16 mouse cellular contexts compared by ENCODE assay signal in genomic region chr11:93771143-93771940, GRCm38 (mm10).
DNase-seq lines count a peak whose midpoint lies in the region; ATAC-seq lines count a peak whose summit lies in the region.
"Had no signal": no experiment of that assay in that cellular context is flagged by ENCODE, and none has a peak within 500 bp of the region (broad histone marks: within the 10 kb centered on the region; RNA-seq: fewer than 3 reads in every experiment).

No protein-coding gene starts in this region.

- no peaks in the 10 kb centered on the region for H3K4me1 ChIP-seq in liver, embryonic 12.5 days
- H3K4me1 ChIP-seq: embryonic facial prominence, embryonic 13.5 days; heart, embryonic 12.5 days; hindbrain, embryonic 10.5 days; limb, embryonic 10.5 days; liver, embryonic 13.5 days had no signal

- DNase-seq in cerebellum, adult 11 months = peak; percentile 7
- no peak for DNase-seq in cerebellum, adult 8-10 months
- DNase-seq in left cerebral cortex, postnatal 4 days = peak; percentile 44
- DNase-seq in left cerebral cortex, postnatal 36 days (ENCODE audit: low spot score in 2 of 2) = no peak
- DNase-seq in retina, postnatal 1 day = peak; percentile 58
- no peak for DNase-seq in retina, embryonic 14.5 days (ENCODE audit: low spot score)
- no peak for DNase-seq in heart, postnatal 14 days
- DNase-seq: kidney, postnatal 14 days; liver, embryonic 13.5 days; right cerebral cortex, postnatal 25 days; thymus, postnatal 36 days had no signal

- intact Hi-C loops in left cerebral cortex, postnatal 4 days (cut with DNase I) = no loop called here
- intact Hi-C loops in left cerebral cortex, postnatal 36 days (cut with DNase I) = no loop called here
- intact Hi-C loops in heart, postnatal 14 days (cut with DNase I) = no loop called here

- no peaks in the 10 kb centered on the region for H3K36me3 ChIP-seq in liver, embryonic 12.5 days
- H3K36me3 ChIP-seq: embryonic facial prominence, embryonic 13.5 days; heart, embryonic 12.5 days; hindbrain, embryonic 10.5 days; limb, embryonic 10.5 days; liver, embryonic 13.5 days had no signal

- no peak for ATAC-seq in liver, embryonic 12.5 days

- no peak overlapping the region for H3K9ac ChIP-seq in liver, embryonic 12.5 days
- H3K9ac ChIP-seq: embryonic facial prominence, embryonic 13.5 days; heart, embryonic 12.5 days; liver, embryonic 13.5 days had no signal

- H3K27me3 ChIP-seq in liver, embryonic 12.5 days (replicated peaks) = no peaks in the 10 kb centered on the region
- H3K27me3 ChIP-seq: embryonic facial prominence, embryonic 13.5 days; liver, embryonic 13.5 days had no signal

- H3K27ac ChIP-seq in liver, embryonic 12.5 days = no peak overlapping the region
- H3K27ac ChIP-seq: embryonic facial prominence, embryonic 13.5 days; hindbrain, embryonic 10.5 days; limb, embryonic 10.5 days; liver, embryonic 13.5 days had no signal

- no peaks in the 10 kb centered on the region for H3K9me3 ChIP-seq in liver, embryonic 12.5 days (replicated peaks)
- H3K9me3 ChIP-seq: heart, embryonic 12.5 days; limb, embryonic 10.5 days; liver, embryonic 13.5 days had no signal

- no peak overlapping the region for H3K4me2 ChIP-seq in liver, embryonic 12.5 days
- H3K4me2 ChIP-seq: embryonic facial prominence, embryonic 13.5 days; heart, embryonic 12.5 days; liver, embryonic 13.5 days had no signal

- H3K4me3 ChIP-seq in liver, embryonic 12.5 days = no peak overlapping the region
- H3K4me3 ChIP-seq: embryonic facial prominence, embryonic 13.5 days; heart, embryonic 12.5 days; hindbrain, embryonic 10.5 days; limb, embryonic 10.5 days; liver, embryonic 13.5 days had no signal

- WGBS in liver, embryonic 12.5 days (ENCODE audit: insufficient replicate concordance) = 53% methylated on average over 5 of the region's 5 CpGs

Comparison
In these comparisons a context has a peak if more than half of its experiments do, and no peak if none do; other contexts are left out.
1. DNase-seq: peak in cerebellum, adult 11 months (single experiment), left cerebral cortex, postnatal 4 days (single experiment) and retina, postnatal 1 day (single experiment); none in cerebellum, adult 8-10 months (single experiment), left cerebral cortex, postnatal 36 days (0 of 2), retina, embryonic 14.5 days (single experiment) and heart, postnatal 14 days (0 of 2).